Mouse (Mus musculus) thymus, adult 2 months (tissue): ENCODE results near the gene Fndc3b.

ENCODE experiments used
- CTCF ChIP-seq: fragments of 200-500 bp; IDR thresholded peaks from 2 replicates; pipeline ENCODE4 v1.5.1; 2012; ENCODE audit warnings: mild to moderate bottlenecking, control low read depth, low read length, moderate library complexity, borderline replicate concordance; ENCODE audit not compliant: control insufficient read depth, poor library complexity, insufficient read depth; ENCODE audit errors: extremely low read depth
- POLR2A ChIP-seq: fragments of 200-500 bp; IDR thresholded peaks from 2 replicates; pipeline ENCODE4 v1.6.1; 2012; ENCODE audit warnings: mild to moderate bottlenecking, low read length, control low read depth, moderate library complexity; ENCODE audit not compliant: control insufficient read depth, poor library complexity, insufficient read depth; ENCODE audit errors: extremely low read depth

GRCm38 (mm10) chr3:27624974-27625591 is 86.0 kb downstream of the Fndc3b start:
- TF ChIP-seq CTCF (no peak), POLR2A (no peak)
